Mouse (Mus musculus): Measurements from ENCODE around the gene Fam196b. TPM values are rescaled to one million over a fixed set of nuclear protein-coding genes. Genes with fewer than 3 reads are reported as not detected.

Gene Fam196b
- polyA plus RNA-seq, 1 experiment from 2014 or later: 0.20 TPM

DNA sequence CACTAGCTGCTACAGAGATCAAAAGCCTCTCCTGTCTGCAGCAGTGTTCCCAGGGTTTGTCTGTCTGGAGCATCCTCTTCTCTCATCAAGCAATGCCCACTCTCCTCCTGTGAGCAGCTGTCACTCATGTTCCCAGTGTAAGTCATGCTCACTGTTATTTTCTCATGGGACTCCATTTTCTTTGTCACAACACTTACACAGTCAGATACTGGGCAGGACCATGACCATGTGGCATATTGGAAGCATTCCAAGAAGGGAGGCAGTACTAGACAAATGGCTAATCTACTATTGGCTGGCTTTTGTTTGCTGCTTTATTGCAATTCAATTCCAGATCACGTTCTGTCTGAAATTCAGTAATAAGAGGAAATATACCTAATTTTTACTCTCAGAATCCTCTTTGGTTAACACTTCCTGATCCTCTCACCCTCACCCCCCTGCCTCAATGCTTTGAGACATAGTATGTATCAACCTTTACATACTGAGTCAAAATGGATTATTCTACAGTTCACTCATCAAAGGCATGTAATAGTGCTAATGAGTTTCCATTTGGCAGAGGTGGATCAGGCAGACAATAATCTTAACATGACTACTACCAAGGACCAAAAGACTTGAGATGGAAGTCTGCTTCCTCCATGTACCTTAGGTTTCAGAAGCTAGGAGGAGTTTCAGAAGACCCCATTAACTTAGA lies 70.5 kb downstream of the Fam196b start:
- Histone ChIP-seq H3K4me3 (ENCODE audit: low read length) (no peak overlapping the region), H3K4me2 (ENCODE audit: low read depth, low read length) (no peak overlapping the region), H3K27me3 (ENCODE audit: control insufficient read depth, insufficient read depth, low read length) (no peaks in the 10 kb centered on the region), H3K36me3 (ENCODE audit: control insufficient read depth, insufficient read depth) (no peaks in the 10 kb centered on the region), H3K27ac (ENCODE audit: low read length) (no peak overlapping the region), H3K9ac (ENCODE audit: low read length) (no peak overlapping the region), H3K4me1 (ENCODE audit: control insufficient read depth, insufficient read depth, low read length) (no peaks in the 10 kb centered on the region), H3K9me3 (replicated peaks; ENCODE audit: control insufficient read depth, low read length) (no peaks in the 10 kb centered on the region)
- WGBS: 64% methylated on average over 1 of the region's 1 CpGs
- no peak for ATAC-seq (replicated peaks; ENCODE audit: extremely low read depth, insufficient read depth, low FRiP score)

DNA sequence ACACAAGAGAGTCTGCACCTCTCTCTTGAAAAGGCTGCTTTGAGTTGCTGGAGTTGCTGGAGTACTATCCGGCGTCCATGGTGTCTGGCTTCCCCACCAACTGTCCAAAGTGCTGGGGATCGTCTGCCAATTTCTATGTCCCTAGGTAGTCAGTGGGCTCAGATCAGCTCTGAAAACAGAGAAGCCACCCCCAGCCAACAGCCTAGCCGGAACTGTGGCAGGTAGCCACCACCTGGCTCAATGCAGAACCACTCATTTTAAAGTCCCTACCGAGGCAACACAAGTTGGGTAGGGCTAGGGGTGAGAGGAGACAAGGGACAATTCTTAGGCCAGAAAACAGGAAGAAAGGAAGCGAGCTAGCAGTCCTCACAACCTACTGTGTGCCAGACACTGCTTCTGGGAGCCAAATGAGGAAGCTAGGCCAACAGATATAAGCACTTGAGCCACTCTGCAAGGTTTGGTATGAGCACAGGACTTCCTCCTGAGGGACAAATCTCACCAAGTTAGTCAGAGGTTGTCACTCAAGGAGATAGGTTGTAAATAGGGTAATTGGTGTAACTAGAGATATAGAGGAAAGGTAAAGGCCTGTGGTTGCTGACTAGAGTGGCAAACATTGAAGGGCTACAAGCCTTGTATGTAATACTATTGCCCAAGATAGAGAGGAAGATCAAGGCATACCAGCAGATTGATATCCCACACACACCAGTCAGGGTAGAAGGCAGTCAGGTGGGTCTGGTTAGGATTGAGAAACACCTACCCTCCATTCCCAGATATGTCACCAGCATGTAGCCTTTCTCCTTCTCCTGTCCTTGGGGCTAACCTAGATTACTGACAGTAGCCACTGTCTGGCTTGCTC lies 74.9 kb downstream of the Fam196b start:
- no peak overlapping the region for H3K27ac ChIP-seq (ENCODE audit: low read length)
- H3K9me3 ChIP-seq (replicated peaks; ENCODE audit: control insufficient read depth, low read length): no peaks in the 10 kb centered on the region
- no peaks in the 10 kb centered on the region for H3K4me1 ChIP-seq (ENCODE audit: control insufficient read depth, insufficient read depth, low read length)
- no peak overlapping the region for H3K9ac ChIP-seq (ENCODE audit: low read length)
- H3K4me2 ChIP-seq (ENCODE audit: low read depth, low read length): no peak overlapping the region
- 75% methylated on average over 6 of the region's 6 CpGs for WGBS
- H3K4me3 ChIP-seq (ENCODE audit: low read length): no peak overlapping the region
- H3K27me3 ChIP-seq (ENCODE audit: control insufficient read depth, insufficient read depth, low read length): no peaks in the 10 kb centered on the region
- no peak for ATAC-seq (replicated peaks; ENCODE audit: extremely low read depth, insufficient read depth, low FRiP score)
- no peaks in the 10 kb centered on the region for H3K36me3 ChIP-seq (ENCODE audit: control insufficient read depth, insufficient read depth)

DNA sequence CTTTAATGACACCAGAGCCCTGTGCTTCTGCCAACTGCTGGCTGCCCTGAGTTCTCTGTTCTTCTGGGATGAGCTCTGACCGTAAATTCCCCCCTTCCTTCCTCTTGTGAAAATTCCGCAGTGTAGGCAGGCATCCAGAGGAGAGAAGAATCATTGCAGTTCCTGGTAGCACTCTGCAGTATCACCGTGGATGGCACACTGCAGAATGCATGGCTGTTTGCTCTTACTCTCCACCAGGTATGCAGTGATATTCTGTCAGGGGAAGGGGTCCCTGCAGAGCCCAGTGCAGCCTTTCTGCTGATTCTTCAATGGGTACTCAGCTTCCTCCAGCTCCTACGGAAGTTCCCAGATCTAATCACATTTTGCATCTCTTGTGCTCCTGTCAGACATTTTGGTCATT lies 77.5 kb downstream of the Fam196b start:
- H3K9ac ChIP-seq (ENCODE audit: low read length): no peak overlapping the region
- no peak overlapping the region for H3K4me2 ChIP-seq (ENCODE audit: low read depth, low read length)
- H3K9me3 ChIP-seq (replicated peaks; ENCODE audit: control insufficient read depth, low read length): no peaks in the 10 kb centered on the region
- H3K27me3 ChIP-seq (ENCODE audit: control insufficient read depth, insufficient read depth, low read length): no peaks in the 10 kb centered on the region
- ATAC-seq (replicated peaks; ENCODE audit: extremely low read depth, insufficient read depth, low FRiP score): no peak
- H3K4me3 ChIP-seq (ENCODE audit: low read length): no peak overlapping the region
- no peaks in the 10 kb centered on the region for H3K4me1 ChIP-seq (ENCODE audit: control insufficient read depth, insufficient read depth, low read length)
- H3K27ac ChIP-seq (ENCODE audit: low read length): no peak overlapping the region
- no peaks in the 10 kb centered on the region for H3K36me3 ChIP-seq (ENCODE audit: control insufficient read depth, insufficient read depth)
- WGBS: 42% methylated on average over 4 of the region's 4 CpGs

DNA sequence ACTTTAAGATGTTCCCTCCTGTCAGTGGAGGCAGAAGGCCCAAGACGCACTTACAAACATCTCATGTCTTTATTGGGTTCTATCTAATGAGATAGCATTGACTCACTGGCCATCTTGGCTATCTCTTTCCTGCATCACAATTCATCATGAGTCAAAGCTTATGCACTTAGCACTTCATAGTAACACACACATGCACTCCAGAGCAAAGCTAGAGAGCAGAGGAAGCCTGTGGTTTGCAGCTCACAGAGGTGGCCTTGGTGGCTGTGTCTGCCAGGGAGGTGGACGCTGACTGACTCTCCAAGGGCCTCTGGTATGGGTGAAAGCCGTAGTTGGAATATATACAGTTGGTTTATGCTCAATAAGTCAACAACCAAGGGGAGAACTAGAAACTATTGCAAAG lies 81.2 kb downstream of the Fam196b start:
- ATAC-seq (replicated peaks; ENCODE audit: extremely low read depth, insufficient read depth, low FRiP score): no peak
- H3K36me3 ChIP-seq (ENCODE audit: control insufficient read depth, insufficient read depth): no peaks in the 10 kb centered on the region
- H3K9ac ChIP-seq (ENCODE audit: low read length): no peak overlapping the region
- 83% methylated on average over 3 of the region's 3 CpGs for WGBS
- H3K4me3 ChIP-seq (ENCODE audit: low read length): no peak overlapping the region
- H3K4me1 ChIP-seq (ENCODE audit: control insufficient read depth, insufficient read depth, low read length): no peaks in the 10 kb centered on the region
- no peak overlapping the region for H3K4me2 ChIP-seq (ENCODE audit: low read depth, low read length)
- H3K9me3 ChIP-seq (replicated peaks; ENCODE audit: control insufficient read depth, low read length): no peaks in the 10 kb centered on the region
- H3K27me3 ChIP-seq (ENCODE audit: control insufficient read depth, insufficient read depth, low read length): no peaks in the 10 kb centered on the region
- no peak overlapping the region for H3K27ac ChIP-seq (ENCODE audit: low read length)

DNA sequence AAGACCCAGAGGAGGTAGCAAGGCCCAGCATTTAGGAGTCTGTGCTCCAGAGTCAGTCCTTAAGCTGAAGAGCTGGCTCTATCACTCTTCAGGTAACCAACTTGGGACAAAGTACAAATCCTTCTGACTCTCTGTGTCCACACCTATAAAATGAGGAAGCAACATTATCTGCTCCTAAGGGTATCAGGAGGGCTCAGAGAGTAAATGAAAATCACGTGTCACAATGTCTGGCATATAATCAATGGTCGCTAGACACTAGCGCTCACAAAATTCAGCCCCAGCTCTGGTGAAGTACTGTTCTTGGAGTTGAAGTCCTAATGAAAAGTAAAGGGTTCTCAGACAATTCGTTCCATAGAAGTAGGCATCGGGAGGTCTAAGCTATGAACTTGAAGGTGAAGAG lies 83.0 kb downstream of the Fam196b start:
- no peak overlapping the region for H3K4me2 ChIP-seq (ENCODE audit: low read depth, low read length)
- no peak overlapping the region for H3K4me3 ChIP-seq (ENCODE audit: low read length)
- no peak overlapping the region for H3K9ac ChIP-seq (ENCODE audit: low read length)
- H3K9me3 ChIP-seq (replicated peaks; ENCODE audit: control insufficient read depth, low read length): no peaks in the 10 kb centered on the region
- WGBS: 87% methylated on average over 5 of the region's 5 CpGs
- no peaks in the 10 kb centered on the region for H3K4me1 ChIP-seq (ENCODE audit: control insufficient read depth, insufficient read depth, low read length)
- no peaks in the 10 kb centered on the region for H3K27me3 ChIP-seq (ENCODE audit: control insufficient read depth, insufficient read depth, low read length)
- H3K36me3 ChIP-seq (ENCODE audit: control insufficient read depth, insufficient read depth): no peaks in the 10 kb centered on the region
- H3K27ac ChIP-seq (ENCODE audit: low read length): no peak overlapping the region
- no peak for ATAC-seq (replicated peaks; ENCODE audit: extremely low read depth, insufficient read depth, low FRiP score)

DNA sequence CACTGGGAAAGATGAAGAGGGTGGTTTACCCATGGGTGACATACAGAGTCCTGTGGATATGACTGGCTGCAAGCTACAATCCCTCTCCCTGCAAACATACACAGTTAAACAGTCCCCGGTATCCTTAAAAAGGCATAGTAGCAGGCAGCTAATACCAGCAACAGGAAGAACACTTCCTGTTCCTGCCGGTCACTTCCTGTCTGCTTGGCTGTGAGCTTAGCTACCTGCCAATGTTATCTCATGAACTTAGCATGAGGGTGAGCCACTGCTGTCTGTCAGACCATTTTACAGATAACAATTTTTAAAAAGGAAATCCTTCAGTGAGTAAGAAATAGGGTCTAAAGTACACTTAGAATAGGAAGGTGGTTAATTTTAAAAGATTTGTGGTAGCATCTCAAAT lies 83.9 kb downstream of the Fam196b start:
- Histone ChIP-seq H3K27me3 (ENCODE audit: control insufficient read depth, insufficient read depth, low read length) (no peaks in the 10 kb centered on the region), H3K9ac (ENCODE audit: low read length) (no peak overlapping the region), H3K27ac (ENCODE audit: low read length) (no peak overlapping the region), H3K4me1 (ENCODE audit: control insufficient read depth, insufficient read depth, low read length) (no peaks in the 10 kb centered on the region), H3K4me3 (ENCODE audit: low read length) (no peak overlapping the region), H3K36me3 (ENCODE audit: control insufficient read depth, insufficient read depth) (no peaks in the 10 kb centered on the region), H3K4me2 (ENCODE audit: low read depth, low read length) (no peak overlapping the region), H3K9me3 (replicated peaks; ENCODE audit: control insufficient read depth, low read length) (no peaks in the 10 kb centered on the region)
- WGBS: 72% methylated on average over 2 of the region's 2 CpGs
- 0 out of 2 replicates have a peak, but pooled peaks have one; percentile 14 for ATAC-seq (replicated peaks; ENCODE audit: extremely low read depth, insufficient read depth, low FRiP score)

DNA sequence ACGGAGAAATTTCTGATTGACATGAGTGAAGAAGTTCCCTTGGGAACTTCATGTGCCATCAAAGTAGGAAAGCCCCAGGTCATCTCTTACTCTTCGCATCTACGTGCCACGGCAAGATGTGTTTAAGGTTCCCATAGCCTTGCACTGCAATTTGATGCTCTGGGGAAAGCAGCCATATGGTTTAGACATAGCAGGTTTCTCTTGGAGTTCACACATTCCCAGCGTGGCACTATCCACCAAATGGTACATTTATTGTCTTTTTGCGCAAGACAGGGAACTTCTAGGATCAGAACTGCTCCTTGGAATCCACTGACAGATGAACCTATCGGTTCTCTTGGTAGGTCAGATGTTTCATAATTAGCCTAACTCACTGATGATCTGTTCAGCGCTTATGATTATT lies 86.7 kb downstream of the Fam196b start:
- Histone ChIP-seq H3K9me3 (replicated peaks; ENCODE audit: control insufficient read depth, low read length) (no peaks in the 10 kb centered on the region), H3K27ac (ENCODE audit: low read length) (no peak overlapping the region), H3K27me3 (ENCODE audit: control insufficient read depth, insufficient read depth, low read length) (no peaks in the 10 kb centered on the region), H3K4me1 (ENCODE audit: control insufficient read depth, insufficient read depth, low read length) (no peaks in the 10 kb centered on the region), H3K9ac (ENCODE audit: low read length) (no peak overlapping the region), H3K4me2 (ENCODE audit: low read depth, low read length) (no peak overlapping the region), H3K36me3 (ENCODE audit: control insufficient read depth, insufficient read depth) (no peaks in the 10 kb centered on the region), H3K4me3 (ENCODE audit: low read length) (no peak overlapping the region)
- no peak for ATAC-seq (replicated peaks; ENCODE audit: extremely low read depth, insufficient read depth, low FRiP score)
- WGBS: 88% methylated on average over 8 of the region's 8 CpGs

DNA sequence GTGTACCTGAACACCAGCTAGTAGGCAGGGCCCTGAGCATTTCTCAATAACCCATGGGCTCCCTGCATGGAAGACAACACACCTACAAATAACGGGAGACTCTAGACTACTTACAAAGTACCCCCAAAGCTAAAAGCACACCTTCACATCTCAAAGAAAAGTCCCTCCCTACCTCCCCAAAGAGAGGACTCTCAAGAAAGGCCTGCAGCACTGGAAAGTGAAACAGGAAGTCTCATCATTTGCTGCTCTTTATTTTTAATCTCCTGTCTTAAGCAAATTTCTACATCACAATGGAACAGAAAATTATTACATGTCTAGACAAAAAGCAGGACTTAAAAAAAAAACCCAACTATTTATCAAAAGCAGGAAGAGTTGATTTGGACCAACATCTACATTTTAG lies 90.7 kb downstream of the Fam196b start:
- Histone ChIP-seq H3K9me3 (replicated peaks; ENCODE audit: control insufficient read depth, low read length) (no peaks in the 10 kb centered on the region), H3K4me2 (ENCODE audit: low read depth, low read length) (no peak overlapping the region), H3K4me3 (ENCODE audit: low read length) (no peak overlapping the region), H3K27ac (ENCODE audit: low read length) (no peak overlapping the region), H3K36me3 (ENCODE audit: control insufficient read depth, insufficient read depth) (no peaks in the 10 kb centered on the region), H3K9ac (ENCODE audit: low read length) (no peak overlapping the region), H3K4me1 (ENCODE audit: control insufficient read depth, insufficient read depth, low read length) (no peaks in the 10 kb centered on the region), H3K27me3 (ENCODE audit: control insufficient read depth, insufficient read depth, low read length) (no peaks in the 10 kb centered on the region)
- WGBS: 85% methylated on average over 1 of the region's 1 CpGs
- ATAC-seq (replicated peaks; ENCODE audit: extremely low read depth, insufficient read depth, low FRiP score): no peak

DNA sequence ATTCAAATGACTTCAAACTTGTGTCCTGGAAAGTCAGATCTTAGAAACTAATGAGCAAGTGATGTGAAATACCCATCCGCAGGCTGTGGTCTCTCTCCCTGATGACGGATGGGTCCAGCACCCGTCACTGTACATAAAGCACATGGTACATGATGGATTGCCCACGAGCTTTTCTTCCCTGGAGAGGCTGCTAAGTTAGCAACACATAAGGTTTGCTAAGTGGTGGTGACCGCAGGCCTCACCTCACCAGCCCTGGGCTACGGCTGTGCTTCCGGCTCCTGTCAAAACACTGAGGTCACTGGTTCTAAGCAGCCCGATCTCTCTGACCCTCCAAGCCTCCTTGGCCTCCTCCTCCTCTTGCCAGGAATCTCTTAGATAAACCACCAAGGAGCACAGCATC lies 91.7 kb downstream of the Fam196b start:
- Histone ChIP-seq H3K27ac (ENCODE audit: low read length) (no peak overlapping the region), H3K4me2 (ENCODE audit: low read depth, low read length) (no peak overlapping the region), H3K4me1 (ENCODE audit: control insufficient read depth, insufficient read depth, low read length) (no peaks in the 10 kb centered on the region), H3K4me3 (ENCODE audit: low read length) (no peak overlapping the region), H3K27me3 (ENCODE audit: control insufficient read depth, insufficient read depth, low read length) (no peaks in the 10 kb centered on the region), H3K36me3 (ENCODE audit: control insufficient read depth, insufficient read depth) (no peaks in the 10 kb centered on the region), H3K9ac (ENCODE audit: low read length) (no peak overlapping the region), H3K9me3 (replicated peaks; ENCODE audit: control insufficient read depth, low read length) (no peaks in the 10 kb centered on the region)
- 55% methylated on average over 8 of the region's 8 CpGs for WGBS
- ATAC-seq (replicated peaks; ENCODE audit: extremely low read depth, insufficient read depth, low FRiP score): no peak
